17 mouse cellular contexts compared by ENCODE assay signal in the genomic region with DNA sequence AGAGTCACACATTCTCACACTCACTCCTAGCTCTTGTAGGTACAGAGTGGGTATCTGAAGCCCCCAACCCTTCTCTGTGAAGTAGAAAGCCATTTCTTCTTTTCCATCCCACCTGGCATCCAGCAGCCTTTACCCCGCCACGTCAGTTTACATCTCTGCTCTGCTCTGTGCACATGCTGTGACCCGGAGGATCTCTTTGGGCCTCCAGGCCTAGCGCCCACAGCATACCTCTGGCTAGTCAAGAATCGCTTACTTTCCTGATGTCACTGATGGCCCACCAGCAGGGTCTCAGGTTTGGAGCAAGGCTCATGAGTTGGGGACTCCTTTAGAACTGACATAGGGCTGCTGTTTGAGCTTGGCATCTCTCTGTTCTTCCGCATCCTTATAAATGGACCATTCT. TPM values are rescaled to one million over a fixed set of nuclear protein-coding genes. Genes with fewer than 3 reads are reported as not detected.
"Had no signal": no experiment of that assay in that cellular context is flagged by ENCODE, and none has a peak within 500 bp of the region (broad histone marks: within the 10 kb centered on the region; RNA-seq: fewer than 3 reads in every experiment).

No protein-coding gene starts in this region.

- H3K36me3 ChIP-seq: liver, embryonic 13.5 days; midbrain, embryonic 12.5 days had no signal

- H3K4me1 ChIP-seq: midbrain, embryonic 12.5 days had no signal

- ATAC-seq: intestine, postnatal 0 days; midbrain, embryonic 16.5 days had no signal

- H3K27ac ChIP-seq: kidney, postnatal 0 days; layer of hippocampus, adult 2 months; left cerebral cortex, adult 2 months; liver, embryonic 13.5 days; midbrain, embryonic 12.5 days had no signal

- H3K27me3 ChIP-seq: liver, embryonic 13.5 days; midbrain, embryonic 12.5 days had no signal

- DNase-seq: kidney, adult 2 months; kidney, postnatal 25 days; layer of hippocampus, postnatal 36 days; liver, embryonic 13.5 days; lung, adult 2 months; lung, postnatal 14 days had no signal

- H3K4me3 ChIP-seq: layer of hippocampus, adult 2 months; left cerebral cortex, adult 2 months; liver, embryonic 13.5 days; midbrain, embryonic 12.5 days; myocyte had no signal

RNA-seq across cellular contexts. Expression of gene Cd5, which starts 0.8 kb away (rescaled TPM):
- total RNA-seq: layer of hippocampus, adult 2 months; layer of hippocampus, postnatal 36 days; left cerebral cortex, postnatal 36 days; megakaryocyte progenitor cell, adult 5-6 weeks had no signal
- polyA plus RNA-seq: limb, embryonic 11.5 days; liver, embryonic 13.5 days; liver, embryonic 16.5 days; myocyte had no signal
